Mouse (Mus musculus): Measurements from ENCODE around the gene Rnaseh2a.

DNA sequence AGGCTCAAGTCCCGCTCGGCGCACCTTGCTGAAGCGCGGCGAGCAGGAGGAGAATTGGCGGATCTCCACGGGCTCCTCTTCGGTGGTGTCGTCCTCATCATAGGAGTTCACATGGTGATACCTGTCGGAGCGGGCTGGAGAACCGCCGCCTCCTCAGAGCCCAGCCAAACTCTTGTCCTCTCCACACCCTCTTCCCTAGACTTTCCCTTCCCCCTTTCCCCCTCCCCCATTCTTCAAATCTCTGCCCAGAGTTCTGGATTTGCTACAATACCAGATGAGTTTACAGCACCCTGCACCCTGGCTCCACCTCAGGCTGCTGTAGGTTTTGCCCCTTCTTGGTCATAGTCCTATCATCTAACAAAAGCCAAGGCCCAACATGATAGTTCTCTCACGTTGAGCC, 50.9 kb downstream of the Rnaseh2a start:
- TF ChIP-seq CTCF (IDR thresholded peaks at IDR 0.05; ENCODE audit: insufficient read depth, low read depth, low read length): no peak
- TF ChIP-seq POLR2A (IDR thresholded peaks at IDR 0.05; ENCODE audit: insufficient read depth, low read depth, low read length): no peak
